Mouse (Mus musculus) stomach, embryonic 14.5 days (tissue): ENCODE measurements at regions not wholly inside any gene's neighbourhood (a gene's known extent, or its start where the extent isn't known, plus 50 kb on each side); places are given as distances from the start of the nearest gene placed in this dataset.

ENCODE experiments used
- ATAC-seq: fragments of 200-750 bp; cut with Nextera tagmentation; 2 replicates; pipeline ENCODE4 v1.8.0; 2017; ENCODE audit warnings: low read depth, moderate TSS enrichment; ENCODE audit not compliant: insufficient number of reproducible peaks, insufficient read depth, low FRiP score
- H3K27ac ChIP-seq: fragments of 300-500 bp; sonication (generic); 2 replicates; pipeline ENCODE4 v1.5.1; 2014; ENCODE audit warnings: mild to moderate bottlenecking, low read length, moderate library complexity, mixed read lengths
- H3K27me3 ChIP-seq: fragments of 300-500 bp; sonication (generic); 2 replicates; pipeline ENCODE4 v1.6.1; 2014; ENCODE audit warnings: low read length, control low read depth, mixed read lengths; ENCODE audit not compliant: control insufficient read depth, insufficient read depth
- H3K36me3 ChIP-seq: fragments of 300-500 bp; sonication (generic); 2 replicates; pipeline ENCODE4 v1.6.1; 2014; ENCODE audit warnings: mild to moderate bottlenecking, control low read depth, low read length, moderate library complexity, mixed read lengths; ENCODE audit not compliant: control insufficient read depth, insufficient read depth
- H3K4me1 ChIP-seq: fragments of 300-500 bp; sonication (generic); 2 replicates; pipeline ENCODE4 v1.6.1; 2014; ENCODE audit warnings: low read length, control low read depth, mixed read lengths; ENCODE audit not compliant: control insufficient read depth, insufficient read depth
- H3K4me2 ChIP-seq: fragments of 300-500 bp; sonication (generic); replicated peaks from 2 replicates; pipeline ENCODE4 v1.6.1; 2014; ENCODE audit warnings: low read depth, low read length, control low read depth
- H3K4me3 ChIP-seq: fragments of 300-500 bp; sonication (generic); 2 replicates; pipeline ENCODE4 v1.5.1; 2014; ENCODE audit warnings: low read depth, low read length, control low read depth
- H3K9ac ChIP-seq: fragments of 300-500 bp; sonication (generic); replicated peaks from 2 replicates; pipeline ENCODE4 v1.6.1; 2014; ENCODE audit warnings: low read depth, mild to moderate bottlenecking, control low read depth, low read length, moderate library complexity, mixed read lengths
- H3K9me3 ChIP-seq: fragments of 300-500 bp; sonication (generic); 2 replicates; pipeline ENCODE4 v1.6.1; 2016; ENCODE audit warnings: low read depth, low read length, control low read depth; ENCODE audit not compliant: control insufficient read depth
- WGBS: fragments of 180-500 bp; shearing (Covaris S2); extraction: QIAGEN DNeasy Blood & Tissue Kit; methylation state at CpG from one replicate; pipeline ENCODE4 v1.1.7; 2014; 5-methylcytosine and 5-hydroxymethylcytosine counted together

DNA sequence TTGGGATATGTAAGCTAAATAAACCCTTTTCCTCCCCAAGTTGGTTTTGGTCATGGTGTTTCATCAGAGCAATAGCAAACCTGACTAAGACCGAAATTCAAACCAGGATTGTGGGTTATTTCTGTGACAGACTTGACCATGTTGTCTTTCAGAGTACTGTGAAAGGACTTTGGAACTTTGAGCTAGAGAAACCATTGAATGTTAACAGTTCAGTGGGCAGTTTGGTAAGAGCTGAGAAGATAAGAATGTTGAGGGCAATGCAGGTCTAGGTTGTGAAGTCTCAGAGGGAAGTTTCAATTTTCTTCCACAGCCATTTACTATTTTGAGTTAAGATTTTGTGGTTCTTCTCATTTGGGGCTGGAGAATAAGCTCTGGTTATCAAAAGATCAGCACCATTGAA is 168.2 kb upstream of the Lpp start:
- no peak for ATAC-seq
- H3K4me1 ChIP-seq, result no peaks in the 10 kb centered on the region
- no peaks in the 10 kb centered on the region for H3K9me3 ChIP-seq
- WGBS, result 88% methylated on average over 1 of the region's 1 CpGs
- H3K27me3 ChIP-seq, result no peaks in the 10 kb centered on the region
- H3K27ac ChIP-seq, result no peak overlapping the region
- no peak overlapping the region for H3K4me2 ChIP-seq
- no peaks in the 10 kb centered on the region for H3K36me3 ChIP-seq
- H3K9ac ChIP-seq, result no peak overlapping the region
- H3K4me3 ChIP-seq, result no peak overlapping the region

DNA sequence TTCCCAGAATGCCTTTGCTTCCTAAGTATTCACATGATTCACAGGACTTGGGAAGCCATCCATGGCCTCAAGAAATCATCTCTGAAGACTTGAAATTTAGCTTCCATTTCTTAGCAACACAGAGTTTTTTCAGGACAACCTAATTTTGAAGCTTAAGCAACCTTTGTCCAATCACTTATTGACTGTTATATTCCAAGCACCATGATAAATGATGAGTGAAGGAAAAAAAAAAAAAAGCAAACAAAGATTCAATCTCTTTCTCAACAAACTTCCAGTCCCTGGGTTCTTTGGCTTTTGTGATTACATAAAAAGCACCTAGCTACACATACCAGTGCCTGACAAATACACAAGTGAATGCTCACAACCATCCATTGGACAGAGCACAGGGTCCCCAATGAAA is 169.4 kb upstream of the Lpp start:
- Histone ChIP-seq H3K4me2 (no peak overlapping the region), H3K4me3 (no peak overlapping the region), H3K9me3 (no peaks in the 10 kb centered on the region), H3K27ac (no peak overlapping the region), H3K27me3 (no peaks in the 10 kb centered on the region), H3K9ac (no peak overlapping the region), H3K36me3 (no peaks in the 10 kb centered on the region), H3K4me1 (no peaks in the 10 kb centered on the region)
- no peak for ATAC-seq

DNA sequence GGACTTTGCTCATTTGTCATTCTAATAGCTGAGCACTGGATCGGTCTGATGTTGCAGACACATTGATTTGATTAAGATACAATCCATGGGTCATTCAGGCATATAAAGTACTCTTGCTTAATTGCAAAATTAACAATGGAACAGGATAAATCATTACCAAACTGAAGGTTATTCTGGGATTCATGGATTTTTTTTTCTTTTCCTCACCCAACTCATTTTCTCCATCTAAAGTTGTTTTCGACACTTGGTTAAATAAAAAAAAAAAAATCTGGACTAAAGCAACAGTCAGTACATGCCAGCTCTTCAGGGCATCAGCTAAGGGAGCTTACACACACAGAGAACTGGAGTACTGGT is 169.8 kb upstream of the Lpp start:
- Histone ChIP-seq H3K27ac (no peak overlapping the region), H3K9ac (no peak overlapping the region), H3K4me3 (no peak overlapping the region), H3K36me3 (no peaks in the 10 kb centered on the region), H3K27me3 (no peaks in the 10 kb centered on the region), H3K4me1 (0 out of 2 replicates have a peak, but pooled peaks cover under 1% of the 10 kb centered on the region), H3K9me3 (no peaks in the 10 kb centered on the region), H3K4me2 (no peak overlapping the region)
- 79% methylated on average over 2 of the region's 2 CpGs for WGBS
- no peak for ATAC-seq

DNA sequence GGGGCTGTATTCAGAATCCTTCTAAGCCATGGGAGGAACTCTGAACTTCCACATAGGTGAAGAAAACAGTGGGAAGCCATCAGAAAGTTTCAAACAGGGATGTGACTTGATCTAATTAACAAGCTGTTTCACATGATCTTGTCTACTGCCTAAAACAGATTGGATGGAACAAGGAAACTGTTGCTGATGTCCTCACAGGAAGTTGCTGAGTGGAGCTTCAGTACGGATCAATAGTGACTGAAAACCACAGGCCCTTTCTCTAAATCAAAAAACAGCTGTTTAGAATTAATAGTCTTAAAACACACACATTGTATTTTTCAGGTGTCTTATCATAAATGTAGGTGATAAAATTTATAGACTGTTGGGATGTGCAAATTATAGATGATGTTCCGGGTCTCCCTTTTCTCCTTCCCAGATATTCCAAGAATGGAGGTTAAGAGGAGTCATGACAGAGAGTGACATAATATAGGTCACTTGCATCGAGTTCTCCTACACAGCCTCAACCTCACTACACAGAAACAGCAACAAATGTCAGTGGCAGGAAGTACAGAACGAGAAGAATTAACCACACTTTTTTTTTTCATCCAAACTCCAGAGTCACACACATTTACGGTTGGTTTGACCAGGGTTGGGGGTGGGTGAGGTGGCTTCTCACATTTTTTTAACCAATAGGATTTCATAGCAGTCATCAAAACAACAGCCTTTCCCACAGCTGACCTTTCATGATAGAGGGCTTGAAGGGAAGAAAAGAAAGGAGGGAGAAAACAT is 170.4 kb upstream of the Lpp start:
- Histone ChIP-seq H3K27me3 (no peaks in the 10 kb centered on the region), H3K4me1 (peaks cover 4% of the 10 kb centered on the region; the same call in 1 of the 2 replicates), H3K4me2 (no peak overlapping the region), H3K36me3 (no peaks in the 10 kb centered on the region), H3K9ac (no peak overlapping the region), H3K27ac (no peak overlapping the region), H3K9me3 (no peaks in the 10 kb centered on the region), H3K4me3 (no peak overlapping the region)
- 61% methylated on average over 5 of the region's 5 CpGs for WGBS
- no peak for ATAC-seq

DNA sequence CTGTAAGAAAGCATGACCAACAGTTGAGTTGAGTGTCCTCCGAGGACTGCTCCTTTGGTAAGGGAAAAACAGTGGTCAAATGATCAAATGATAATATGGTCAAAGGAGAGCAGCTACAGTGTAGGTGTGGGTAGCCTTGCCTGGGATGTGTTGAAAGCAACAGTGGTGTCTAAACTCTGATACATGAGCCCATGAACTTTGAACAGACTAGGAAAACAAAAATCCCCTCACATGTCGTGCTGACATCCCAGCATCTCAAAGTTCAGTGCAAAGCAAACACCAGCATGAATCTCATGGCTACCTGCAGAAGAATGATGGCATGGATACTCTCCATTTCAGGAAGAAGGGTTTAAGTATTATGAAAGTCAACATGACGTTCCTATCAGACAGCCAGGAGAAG is 171.3 kb upstream of the Lpp start:
- Histone ChIP-seq H3K4me3 (no peak overlapping the region), H3K4me2 (no peak overlapping the region), H3K9ac (no peak overlapping the region), H3K27me3 (no peaks in the 10 kb centered on the region), H3K36me3 (no peaks in the 10 kb centered on the region), H3K4me1 (peaks cover 4% of the 10 kb centered on the region; the same call in 1 of the 2 replicates), H3K9me3 (no peaks in the 10 kb centered on the region), H3K27ac (no peak overlapping the region)
- no peak for ATAC-seq
- 78% methylated on average over 3 of the region's 3 CpGs for WGBS

DNA sequence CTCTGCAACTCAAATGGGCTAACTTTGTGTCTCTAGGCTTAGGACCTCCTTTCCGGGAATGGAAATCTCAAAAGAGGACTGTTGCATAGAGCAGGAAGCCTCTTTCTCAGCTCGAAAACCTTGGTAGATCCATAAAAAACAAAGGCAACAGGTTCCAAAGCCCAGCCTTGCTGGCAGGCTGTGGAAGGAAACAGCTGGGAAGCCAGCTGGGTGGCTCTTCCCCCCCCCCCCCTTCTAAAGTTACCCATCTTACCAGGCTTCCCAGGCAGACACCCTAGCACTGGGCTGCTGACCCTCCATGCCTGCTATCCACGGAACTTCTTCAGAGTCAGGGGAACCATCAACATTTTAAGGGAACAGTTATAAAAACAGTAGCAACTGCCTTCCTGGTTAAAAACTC is 172.7 kb upstream of the Lpp start:
- Histone ChIP-seq H3K9me3 (no peaks in the 10 kb centered on the region), H3K4me2 (no peak overlapping the region), H3K4me3 (no peak overlapping the region), H3K27me3 (no peaks in the 10 kb centered on the region), H3K27ac (no peak overlapping the region), H3K36me3 (no peaks in the 10 kb centered on the region), H3K9ac (no peak overlapping the region), H3K4me1 (peaks cover 4% of the 10 kb centered on the region; the same call in 1 of the 2 replicates)
- ATAC-seq, result no peak
- WGBS, result 79% methylated on average over 3 of the region's 3 CpGs

DNA sequence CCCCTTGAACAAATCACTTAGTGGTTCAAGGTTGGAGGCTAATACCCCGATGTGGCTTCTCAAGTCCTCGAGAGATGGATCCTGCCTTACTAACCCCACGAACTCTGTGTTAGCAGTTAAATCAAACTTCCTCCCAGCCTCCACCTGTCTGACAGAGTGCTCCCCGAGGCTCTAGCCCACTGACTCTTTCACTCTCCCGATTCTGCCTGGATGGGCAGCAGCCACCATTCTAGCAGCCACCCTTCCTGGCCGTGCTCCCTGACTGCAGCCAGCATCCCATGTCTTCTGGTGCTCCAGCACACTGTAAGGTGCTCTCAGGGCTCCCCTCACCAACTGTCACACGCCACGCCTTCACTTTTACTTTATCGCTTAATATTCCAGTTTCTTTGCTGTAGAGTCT is 173.6 kb upstream of the Lpp start:
- H3K9ac ChIP-seq, result no peak overlapping the region
- H3K4me3 ChIP-seq, result no peak overlapping the region
- no peaks in the 10 kb centered on the region for H3K9me3 ChIP-seq
- H3K4me1 ChIP-seq, result peaks cover 4% of the 10 kb centered on the region; the same call in 1 of the 2 replicates
- WGBS, result 85% methylated on average over 9 of the region's 9 CpGs
- H3K4me2 ChIP-seq, result no peak overlapping the region
- no peak for ATAC-seq
- no peaks in the 10 kb centered on the region for H3K36me3 ChIP-seq
- no peak overlapping the region for H3K27ac ChIP-seq
- no peaks in the 10 kb centered on the region for H3K27me3 ChIP-seq

DNA sequence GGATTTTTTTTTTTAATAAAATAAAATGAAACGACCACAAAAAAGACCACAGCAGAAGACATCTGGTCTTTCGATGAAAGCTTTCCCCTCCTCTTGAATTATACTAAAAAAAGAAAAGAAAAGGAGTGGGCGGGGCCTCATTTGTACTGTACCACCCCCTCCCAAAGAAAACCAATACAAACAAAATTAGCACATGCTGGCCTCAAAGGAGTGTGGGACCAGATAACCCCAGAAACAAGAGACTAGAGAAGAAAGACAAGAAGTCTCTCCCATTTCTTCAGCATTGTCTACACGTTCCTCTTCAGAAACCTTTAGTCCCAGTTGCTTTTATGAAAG is 174.5 kb upstream of the Lpp start:
- ATAC-seq, result no peak
- Histone ChIP-seq H3K27me3 (no peaks in the 10 kb centered on the region), H3K4me2 (no peak overlapping the region), H3K27ac (no peak overlapping the region), H3K4me3 (no peak overlapping the region), H3K9me3 (no peaks in the 10 kb centered on the region), H3K36me3 (no peaks in the 10 kb centered on the region), H3K4me1 (peaks cover 4% of the 10 kb centered on the region; the same call in 1 of the 2 replicates), H3K9ac (no peak overlapping the region)
- WGBS, result 68% methylated on average over 4 of the region's 4 CpGs
